Mouse (Mus musculus) brain, embryonic 14.5 days (tissue): ENCODE measurements around the gene Ctnna2.

Source experiments
- CTCF ChIP-seq: fragments of 200-500 bp; IDR thresholded peaks from 2 replicates; pipeline ENCODE4 v1.5.1; 2012; ENCODE audit warnings: inconsistent platforms, mild to moderate bottlenecking, moderate library complexity, borderline replicate concordance; ENCODE audit not compliant: insufficient read depth, insufficient read length; ENCODE audit errors: extremely low read depth
- POLR2A ChIP-seq: fragments of 200-500 bp; IDR thresholded peaks from 2 replicates; pipeline ENCODE4 v1.6.1; 2012; ENCODE audit warnings: mild to moderate bottlenecking, inconsistent platforms, borderline replicate concordance; ENCODE audit not compliant: poor library complexity, insufficient read depth, insufficient read length, severe bottlenecking; ENCODE audit errors: extremely low read depth

- TF ChIP-seq CTCF (no peak), POLR2A (no peak)
Measured at GRCm38 (mm10) chr6:77306796-77307195, 672.7 kb downstream of the Ctnna2 start.
